Mouse (Mus musculus): ENCODE results near the gene Dcxr. TPM values are rescaled to one million over a fixed set of nuclear protein-coding genes. Genes with fewer than 3 reads are reported as not detected.
"Not testable (repeated sequence)": the region's sequence is repeated elsewhere in the genome, so short reads cannot be mapped to it uniquely, and the experiment has no call there.

Gene Dcxr
- 7.5 and 7.6 TPM in 2 replicates for polyA plus RNA-seq (2015; fragmentation: Nextera tagmentation; extraction: Ambion mirVana)

- Histone ChIP-seq H3K9ac (peak within 1 kb of the TSS; percentile 73), H3K4me2 (peak within 1 kb of the TSS; percentile 79), H3K27me3 (replicated peaks) (peaks cover 71% of the 10 kb centered on the region), H3K4me1 (peaks cover 22% of the 10 kb centered on the region), H3K9me3 (no peaks in the 10 kb centered on the region), H3K36me3 (no peaks in the 10 kb centered on the region), H3K27ac (replicated peaks) (no peak within 1 kb of the TSS), H3K4me3 (peak within 1 kb of the TSS; percentile 59)
- under 1% methylated on average over 14 of the region's 14 CpGs for WGBS
- ATAC-seq (ENCODE audit: extremely low read depth, insufficient number of reproducible peaks, low FRiP score, low TSS enrichment): peak; percentile 72; the same call in 1 of the 2 replicates
Observed at GRCm38 (mm10) chr11:120727169-120727527, at the start of gene Dcxr. TSS of gene Dcxr (minus strand) at chr11:120727281.

DNA sequence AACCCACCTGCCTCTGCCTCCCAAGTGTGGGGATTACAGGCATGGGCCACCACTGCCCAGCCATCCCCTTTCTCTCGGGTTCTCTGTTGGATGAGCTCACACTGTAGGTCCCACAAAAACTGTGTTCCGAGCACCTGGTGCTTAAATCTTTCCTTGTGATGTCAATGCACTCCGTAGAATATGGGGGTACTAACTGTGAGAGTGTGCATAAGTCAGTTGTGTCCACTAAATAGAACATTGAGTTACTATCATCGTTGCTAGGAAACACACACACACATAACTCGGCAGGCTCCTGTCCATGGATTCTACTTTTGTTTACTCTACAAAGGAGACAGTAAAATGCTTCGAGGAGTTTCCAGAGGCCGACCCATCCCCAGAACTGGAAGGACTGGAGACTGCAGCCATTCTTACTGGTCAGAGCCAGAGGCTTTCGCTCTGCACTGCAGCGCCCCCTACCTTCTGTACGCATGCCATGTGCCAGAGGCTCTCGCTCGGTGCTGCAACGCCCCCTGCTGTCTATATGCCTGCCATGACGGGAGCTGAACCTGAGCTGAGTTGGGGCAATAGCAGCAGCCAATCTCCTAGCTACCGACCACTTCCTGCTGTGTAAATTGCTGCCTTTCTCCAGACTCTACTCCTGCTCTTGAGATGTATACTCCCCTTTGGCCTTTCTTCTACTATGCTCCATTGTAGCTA lies 48.8 kb upstream of the Dcxr start:
- peak; percentile 73 for ATAC-seq (ENCODE audit: extremely low read depth, insufficient number of reproducible peaks, low FRiP score, low TSS enrichment)
- peaks cover 16% of the 10 kb centered on the region for H3K27me3 ChIP-seq (replicated peaks)
- no peak overlapping the region for H3K27ac ChIP-seq (replicated peaks)
- WGBS: 25% methylated on average over 15 of the region's 15 CpGs
- no peak overlapping the region for H3K4me3 ChIP-seq
- peaks cover 11% of the 10 kb centered on the region for H3K36me3 ChIP-seq
- no peaks in the 10 kb centered on the region for H3K4me1 ChIP-seq
- no peak overlapping the region for H3K9ac ChIP-seq
- no peaks in the 10 kb centered on the region for H3K9me3 ChIP-seq
- H3K4me2 ChIP-seq: peak overlapping the region; percentile 31; the same call in 1 of the 2 replicates

- Histone ChIP-seq H3K4me1 (no peaks in the 10 kb centered on the region), H3K4me3 (no peak overlapping the region), H3K27ac (replicated peaks) (no peak overlapping the region), H3K36me3 (no peaks in the 10 kb centered on the region), H3K4me2 (no peak overlapping the region), H3K27me3 (replicated peaks) (peaks cover 16% of the 10 kb centered on the region), H3K9ac (no peak overlapping the region), H3K9me3 (no peaks in the 10 kb centered on the region)
- no peak for ATAC-seq (ENCODE audit: extremely low read depth, insufficient number of reproducible peaks, low FRiP score, low TSS enrichment)
- whole genome bisulfite sequencing: 76% methylated on average over 7 of the region's 7 CpGs
Observed at GRCm38 (mm10) chr11:120773463-120774190, 46.5 kb upstream of the Dcxr start.

GRCm38 (mm10) chr11:120772749-120773148 lies 45.7 kb upstream of the Dcxr start:
- ATAC-seq (ENCODE audit: extremely low read depth, insufficient number of reproducible peaks, low FRiP score, low TSS enrichment): no peak
- WGBS: 58% methylated on average over 3 of the region's 3 CpGs
- no peak overlapping the region for H3K4me2 ChIP-seq

GRCm38 (mm10) chr11:120768206-120768605 lies 41.1 kb upstream of the Dcxr start:
- ATAC-seq (ENCODE audit: extremely low read depth, insufficient number of reproducible peaks, low FRiP score, low TSS enrichment): no peak
- H3K4me2 ChIP-seq: no peak overlapping the region
- 55% methylated on average over 1 of the region's 1 CpGs for WGBS

More at GRCm38 (mm10) chr11:120772749-120773148, 45.7 kb upstream of the Dcxr start:
- Histone ChIP-seq H3K36me3 (no peaks in the 10 kb centered on the region), H3K9me3 (no peaks in the 10 kb centered on the region), H3K4me3 (no peak overlapping the region), H3K4me1 (no peaks in the 10 kb centered on the region), H3K9ac (no peak overlapping the region), H3K27me3 (replicated peaks) (peaks cover 18% of the 10 kb centered on the region), H3K27ac (replicated peaks) (no peak overlapping the region)

GRCm38 (mm10) chr11:120767023-120767422 lies 39.9 kb upstream of the Dcxr start:
- H3K4me2 ChIP-seq; H3K4me1 ChIP-seq; H3K27ac ChIP-seq (replicated peaks); H3K36me3 ChIP-seq; ATAC-seq (ENCODE audit: extremely low read depth, insufficient number of reproducible peaks, low FRiP score, low TSS enrichment); H3K9ac ChIP-seq; H3K4me3 ChIP-seq; H3K9me3 ChIP-seq: not testable (repeated sequence)
- H3K27me3 ChIP-seq (replicated peaks): peaks cover 31% of the 10 kb centered on the region
- 59% methylated on average over 5 of the region's 7 CpGs for WGBS

More at GRCm38 (mm10) chr11:120768206-120768605, 41.1 kb upstream of the Dcxr start:
- Histone ChIP-seq H3K27ac (replicated peaks) (no peak overlapping the region), H3K9ac (no peak overlapping the region), H3K4me1 (no peaks in the 10 kb centered on the region), H3K9me3 (no peaks in the 10 kb centered on the region), H3K36me3 (no peaks in the 10 kb centered on the region), H3K27me3 (replicated peaks) (peaks cover 26% of the 10 kb centered on the region), H3K4me3 (no peak overlapping the region)

GRCm38 (mm10) chr11:120763121-120763999 lies 36.3 kb upstream of the Dcxr start:
- H3K4me3 ChIP-seq: peak overlapping the region; percentile 24

GRCm38 (mm10) chr11:120762672-120763041 lies 35.6 kb upstream of the Dcxr start, which contains the start of gene Hmga1b:
TSS of gene Hmga1b (plus strand) at chr11:120762794.
- ATAC-seq (ENCODE audit: extremely low read depth, insufficient number of reproducible peaks, low FRiP score, low TSS enrichment); H3K27ac ChIP-seq (replicated peaks); H3K4me1 ChIP-seq; H3K36me3 ChIP-seq: not testable (repeated sequence)
- H3K27me3 ChIP-seq (replicated peaks): peaks cover 36% of the 10 kb centered on the region
- WGBS: 8% methylated on average over 14 of the region's 14 CpGs
- peaks cover 26% of the 10 kb centered on the region for H3K9me3 ChIP-seq
- H3K9ac ChIP-seq: peak within 1 kb of the TSS; percentile 45
- H3K4me2 ChIP-seq: peak within 1 kb of the TSS; percentile 57
- H3K4me3 ChIP-seq: peak within 1 kb of the TSS; percentile 24

More at GRCm38 (mm10) chr11:120763121-120763999, 36.3 kb upstream of the Dcxr start:
- H3K27me3 ChIP-seq (replicated peaks): peaks cover 38% of the 10 kb centered on the region
- WGBS: 0% methylated on average over 7 of the region's 23 CpGs
- not testable (repeated sequence) for ATAC-seq (ENCODE audit: extremely low read depth, insufficient number of reproducible peaks, low FRiP score, low TSS enrichment); H3K36me3 ChIP-seq; H3K9ac ChIP-seq; H3K4me1 ChIP-seq; H3K27ac ChIP-seq (replicated peaks)
- peaks cover 19% of the 10 kb centered on the region for H3K9me3 ChIP-seq
- peak overlapping the region; percentile 57 for H3K4me2 ChIP-seq

GRCm38 (mm10) chr11:120761811-120762671 lies 35.0 kb upstream of the Dcxr start:
- H3K4me3 ChIP-seq: peak overlapping the region; percentile 24; the same call in 1 of the 2 replicates
- ATAC-seq (ENCODE audit: extremely low read depth, insufficient number of reproducible peaks, low FRiP score, low TSS enrichment): no peak
- peaks cover 30% of the 10 kb centered on the region for H3K9me3 ChIP-seq
- H3K36me3 ChIP-seq: no peaks in the 10 kb centered on the region
- peaks cover 9% of the 10 kb centered on the region for H3K4me1 ChIP-seq
- H3K27me3 ChIP-seq (replicated peaks): peaks cover 36% of the 10 kb centered on the region
- 57% methylated on average over 14 of the region's 14 CpGs for WGBS
- H3K4me2 ChIP-seq: peak overlapping the region; percentile 57
- peak overlapping the region; percentile 45 for H3K9ac ChIP-seq
- no peak overlapping the region for H3K27ac ChIP-seq (replicated peaks)

GRCm38 (mm10) chr11:120760236-120760635 lies 33.2 kb upstream of the Dcxr start:
- WGBS: 75% methylated on average over 9 of the region's 9 CpGs

More at GRCm38 (mm10) chr11:120760236-120760635, 33.2 kb upstream of the Dcxr start:
- Histone ChIP-seq H3K4me2 (no peak overlapping the region), H3K9me3 (peaks cover 37% of the 10 kb centered on the region), H3K27me3 (replicated peaks) (peaks cover 23% of the 10 kb centered on the region), H3K4me1 (peaks cover 9% of the 10 kb centered on the region), H3K27ac (replicated peaks) (no peak overlapping the region), H3K4me3 (no peak overlapping the region), H3K36me3 (no peaks in the 10 kb centered on the region), H3K9ac (no peak overlapping the region)
- no peak for ATAC-seq (ENCODE audit: extremely low read depth, insufficient number of reproducible peaks, low FRiP score, low TSS enrichment)
